Mouse (Mus musculus): ENCODE measurements around the gene Zkscan14.
A peak's percentile ranks its signal among the peaks of the same experiment; 100 is the strongest.

Gene Zkscan14

DNA sequence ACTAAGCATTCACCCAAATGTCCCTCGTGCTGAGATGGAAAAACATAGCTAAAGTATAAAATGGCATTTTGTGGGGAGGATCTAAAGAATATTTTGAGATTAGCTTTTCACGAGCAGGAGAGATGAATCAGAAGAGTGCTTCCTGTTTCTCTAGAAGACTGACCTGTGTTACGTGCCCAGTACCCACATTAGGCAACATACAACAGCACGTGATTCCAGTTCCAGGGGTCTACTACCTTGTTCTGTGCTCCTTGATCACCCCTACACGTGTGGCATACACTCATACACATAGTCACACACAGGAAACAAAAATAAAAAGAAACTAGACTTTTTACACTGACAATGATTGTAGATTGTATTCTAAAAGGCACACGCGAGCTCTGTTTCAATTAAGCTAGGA lies 1.3 kb downstream of the Zkscan14 start:
- no peak for DNase-seq

DNA sequence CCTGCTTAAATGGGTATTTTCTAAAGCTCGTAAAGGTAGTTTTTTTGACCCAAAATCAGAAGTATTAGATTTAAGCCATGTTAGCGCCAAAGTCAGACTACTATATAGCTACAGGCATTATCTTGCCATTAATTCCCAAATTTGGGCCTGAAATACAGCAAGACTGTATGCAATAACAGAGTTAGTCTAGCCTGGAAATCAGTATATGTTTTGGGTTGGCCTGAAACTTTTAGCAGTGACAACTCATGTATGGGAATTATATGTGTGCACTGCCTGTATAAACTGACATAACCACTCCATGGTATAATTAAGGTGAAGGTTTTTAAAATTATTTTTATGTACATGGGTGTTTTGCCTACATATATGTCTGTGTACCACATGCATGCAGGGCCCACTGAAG lies 9.7 kb downstream of the Zkscan14 start, which contains the start of gene Atp5j2:
Gene Atp5j2, minus strand, starts transcription at position 101 of the 400 bp plus-strand sequence.
- DNase-seq = no peak

DNA sequence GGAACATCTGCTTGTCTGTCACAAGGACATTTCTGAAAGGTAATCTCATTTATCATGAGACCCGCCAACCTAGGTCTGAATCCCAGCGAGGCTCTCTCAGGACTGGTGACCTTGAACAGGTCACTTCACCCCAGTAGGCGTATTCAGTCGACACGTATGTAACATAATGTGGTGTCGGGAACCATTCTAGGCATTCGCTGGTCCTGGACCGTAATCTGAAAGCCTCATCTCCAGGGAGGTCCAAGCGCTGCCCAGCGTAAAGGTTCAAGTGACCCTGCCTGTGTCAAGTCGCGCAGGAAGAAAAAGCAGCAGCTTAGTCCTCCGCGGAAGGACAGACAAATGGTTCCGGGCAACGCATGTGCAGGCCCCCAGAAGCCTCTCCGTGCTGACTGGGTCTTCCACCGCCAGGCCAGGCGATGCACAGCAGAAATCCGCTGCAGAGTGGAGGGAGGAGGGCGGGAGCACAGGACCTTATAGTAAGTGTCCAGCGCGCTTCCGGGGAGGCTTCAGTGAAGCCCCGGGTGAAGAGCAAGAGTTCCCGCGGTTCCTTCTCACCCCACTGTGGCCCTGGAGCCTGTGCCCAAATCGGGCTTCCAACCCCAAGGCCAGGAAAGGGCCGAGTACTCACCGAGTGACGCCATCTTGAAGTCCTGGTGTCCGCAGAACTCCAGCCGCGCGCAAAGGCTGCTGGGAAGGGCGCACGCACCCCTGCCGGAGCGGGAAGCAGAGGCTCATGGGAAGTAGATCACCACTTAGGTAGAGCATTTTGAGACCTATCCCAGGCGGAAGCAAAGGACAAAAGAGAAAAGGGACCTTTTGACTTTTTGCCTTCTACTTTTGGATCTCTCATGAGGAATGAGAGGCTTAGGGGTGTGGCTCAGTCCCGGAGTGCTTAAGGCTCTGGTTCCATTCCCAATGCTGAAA lies 10.5 kb downstream of the Zkscan14 start:
- DNase-seq = peak; percentile 93

DNA sequence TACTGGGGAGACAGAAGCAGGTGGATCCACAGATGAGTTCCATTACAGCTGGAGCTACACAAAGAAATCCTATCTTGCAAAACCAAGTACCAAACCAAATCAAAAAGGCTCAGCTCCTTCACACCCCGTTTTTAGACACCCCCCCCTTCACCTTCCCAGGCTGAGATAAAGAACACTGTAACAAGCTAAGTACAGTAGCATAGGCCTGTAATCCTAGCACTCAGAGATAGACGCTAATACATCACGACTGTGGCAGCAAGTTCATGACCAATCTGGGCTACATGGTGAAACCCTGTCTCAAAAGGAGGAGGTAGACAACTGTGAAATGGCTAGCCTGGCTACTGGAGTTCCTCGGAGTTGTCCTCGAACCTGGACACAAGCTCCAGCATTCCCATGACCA lies 11.3 kb downstream of the Zkscan14 start:
- no peak for DNase-seq

DNA sequence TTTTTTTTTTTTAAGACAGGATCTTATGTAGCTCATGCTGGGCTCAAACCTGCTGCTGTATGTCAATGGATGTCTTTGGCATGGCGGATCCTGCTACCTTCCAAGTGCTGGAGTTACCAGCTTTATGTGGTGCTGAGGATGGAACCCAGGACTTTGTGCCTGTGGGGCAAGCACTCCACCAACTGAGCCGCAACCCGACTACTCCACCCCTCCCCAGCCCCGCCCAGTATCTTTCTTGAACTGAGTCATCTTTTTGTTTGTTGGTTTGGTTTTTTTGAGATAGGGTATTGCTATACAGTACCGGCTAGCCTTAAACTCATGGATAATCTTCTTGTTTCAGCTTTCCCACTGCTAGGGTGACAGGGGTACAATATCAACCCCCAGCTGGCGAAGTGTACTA lies 12.3 kb downstream of the Zkscan14 start:
- no peak for DNase-seq

DNA sequence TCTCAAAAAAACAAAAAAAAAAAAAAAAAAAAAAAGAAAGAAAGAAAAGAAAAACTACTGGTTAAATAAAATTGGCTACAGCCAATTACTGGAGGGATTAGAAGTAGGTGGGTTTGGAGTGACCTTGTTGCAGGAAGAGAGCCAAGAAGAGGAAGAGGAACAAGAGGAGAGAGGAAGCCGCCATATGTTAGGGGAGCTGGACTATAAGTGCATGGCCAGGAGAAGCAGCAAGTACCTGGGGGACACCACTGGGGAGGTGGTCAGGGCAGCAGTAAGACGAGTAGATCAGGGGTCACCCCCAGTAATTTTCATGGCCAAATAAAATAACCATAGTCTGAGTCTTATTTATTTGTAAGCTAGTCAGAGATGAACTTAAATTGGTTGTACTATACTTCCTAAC lies 16.4 kb downstream of the Zkscan14 start:
- DNase-seq = no peak

DNA sequence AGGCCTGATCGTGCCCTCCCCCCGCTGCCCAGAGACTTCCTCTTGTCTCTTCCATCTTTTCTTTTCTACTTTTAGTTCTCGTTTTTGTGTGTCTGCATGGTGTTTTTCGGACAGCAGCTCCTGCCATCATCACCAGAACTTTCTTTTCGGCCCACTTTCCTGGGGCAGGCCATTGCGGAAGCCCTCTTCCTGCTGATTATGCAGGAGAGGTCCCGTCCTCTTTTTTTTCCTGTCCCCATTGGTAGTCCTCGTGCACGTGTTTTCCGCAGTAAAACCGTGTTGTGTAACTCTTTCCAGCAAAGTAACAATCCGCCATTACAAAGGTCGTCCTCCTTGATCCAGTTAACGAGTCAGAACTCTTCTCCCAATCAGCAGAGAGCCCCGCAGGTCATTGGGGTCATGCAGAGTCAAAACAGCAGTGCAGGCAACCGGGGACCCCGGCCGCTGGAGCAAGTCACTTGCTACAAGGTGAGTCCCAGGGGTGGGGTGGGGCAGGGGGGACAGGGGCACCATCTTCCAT lies 23.1 kb downstream of the Zkscan14 start:
- peak in 1 of 2 experiments; percentile 18 for DNase-seq

DNA sequence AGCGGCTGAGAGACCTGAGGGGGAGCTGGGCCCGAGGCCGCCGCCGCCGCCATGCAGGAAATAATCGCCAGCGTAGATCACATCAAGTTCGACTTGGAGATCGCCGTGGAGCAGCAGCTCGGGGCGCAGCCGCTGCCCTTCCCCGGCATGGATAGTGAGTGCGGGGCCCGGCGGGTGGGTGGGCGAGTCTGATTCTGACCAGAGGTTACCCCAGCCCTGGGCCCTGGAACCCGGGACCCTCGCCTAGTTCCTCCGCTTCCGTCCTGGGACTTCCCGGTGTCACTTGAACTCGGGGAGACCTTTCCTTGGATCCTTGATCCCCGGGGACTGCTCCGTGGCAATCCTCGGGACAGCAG lies 34.4 kb downstream of the Zkscan14 start:
- DNase-seq = no peak

DNA sequence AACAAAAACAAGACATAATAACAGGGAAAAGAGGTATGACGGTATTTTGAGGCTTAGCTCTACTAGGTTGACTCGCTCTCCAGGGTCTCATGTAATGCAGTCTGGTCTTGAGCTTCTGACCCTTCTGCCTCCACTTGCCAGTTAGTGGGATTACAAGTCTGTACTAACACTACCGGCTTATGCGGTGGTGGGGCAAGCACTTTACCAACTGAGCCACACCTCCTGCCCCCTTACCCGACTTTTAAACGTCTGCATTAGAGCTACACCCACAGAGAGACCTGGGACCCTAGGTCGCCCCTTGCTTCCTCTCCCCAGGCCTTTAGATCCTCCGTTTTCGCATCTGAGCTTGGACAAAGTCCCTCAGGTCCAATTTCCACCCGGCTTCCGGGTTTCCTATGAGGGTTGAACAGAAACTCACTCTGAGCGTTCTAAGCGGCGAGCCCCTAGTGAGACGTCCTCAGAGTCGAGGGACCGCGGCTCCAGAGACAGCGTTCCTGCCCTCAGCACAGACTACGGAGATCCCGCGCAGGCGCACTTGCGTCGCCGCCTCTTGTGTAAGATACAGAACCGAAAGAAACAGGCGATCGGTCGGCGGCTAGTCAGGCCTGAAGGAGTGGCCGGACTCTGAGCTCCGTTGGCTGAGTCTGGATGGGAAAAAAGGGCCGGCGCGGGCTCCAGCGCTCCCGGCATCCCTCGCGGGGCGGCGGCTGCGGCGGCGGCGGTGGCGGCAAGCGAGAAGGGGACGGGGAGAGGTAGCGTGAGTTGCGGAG lies 34.9 kb downstream of the Zkscan14 start, which contains the start of the genes Ptcd1 and Cpsf4:
Gene Ptcd1, minus strand, starts transcription at position 573 of the 770 bp plus-strand sequence.
Gene Cpsf4, plus strand, starts transcription at position 678 of the 770 bp plus-strand sequence.
- DNase-seq = peak; percentile 99

DNA sequence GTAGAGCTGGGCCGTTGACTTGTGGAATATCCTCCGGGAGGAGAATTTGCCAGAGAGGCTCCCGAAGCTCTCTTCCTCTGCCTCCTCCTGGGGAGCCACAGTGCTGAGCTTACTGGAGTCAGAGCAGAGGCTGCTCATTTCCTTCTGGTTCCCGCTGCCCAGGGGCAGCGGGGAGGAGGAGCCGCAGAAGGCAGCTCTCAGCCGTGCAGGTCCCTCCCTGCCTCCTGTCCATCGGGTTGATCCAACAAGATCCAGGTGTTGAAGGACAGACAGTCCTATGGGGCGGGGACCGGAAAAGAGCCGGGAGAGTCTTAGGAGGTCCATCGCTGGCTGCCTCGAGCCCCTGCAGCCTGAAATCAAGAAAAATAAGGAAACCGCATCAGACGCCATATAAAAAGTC lies 36.5 kb downstream of the Zkscan14 start:
- no peak for DNase-seq

DNA sequence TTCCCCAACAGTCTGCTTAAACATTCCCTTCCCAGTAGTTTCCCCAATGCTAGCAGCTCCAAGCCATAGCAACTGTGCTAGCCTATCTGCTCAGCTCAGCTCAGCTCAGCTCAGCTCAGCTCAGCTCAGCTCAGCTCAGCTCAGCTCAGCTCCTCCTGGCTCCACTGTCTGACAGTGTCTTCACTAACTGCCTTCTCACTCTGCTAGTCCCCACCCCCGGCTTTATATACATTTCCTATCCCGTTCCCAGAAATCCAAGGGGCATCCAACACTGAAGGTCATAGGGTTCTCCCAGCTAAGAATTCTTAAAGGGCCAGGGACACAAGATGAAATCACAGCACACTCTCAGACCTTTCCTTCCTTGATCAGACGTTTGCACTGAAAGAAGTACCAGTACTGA lies 37.0 kb downstream of the Zkscan14 start:
- DNase-seq = no peak

DNA sequence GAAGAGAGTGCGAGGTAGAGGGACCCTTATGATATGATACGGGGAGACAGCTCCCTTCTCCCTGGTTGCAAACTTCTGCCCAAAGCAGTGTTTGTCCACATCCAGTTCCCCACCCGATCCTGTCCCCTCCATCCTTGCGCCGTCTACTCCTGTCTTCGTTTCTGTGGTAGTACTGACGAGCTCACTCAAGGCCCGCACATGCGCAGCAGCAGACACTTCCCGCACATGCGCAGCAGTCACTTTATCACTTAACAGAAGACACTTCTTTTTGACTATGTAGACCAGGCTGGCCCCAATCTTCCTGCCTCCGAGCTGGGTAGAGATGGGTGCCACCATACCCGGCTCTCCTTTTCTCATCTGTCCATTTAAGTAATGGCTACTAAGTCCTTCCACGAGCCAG lies 40.3 kb downstream of the Zkscan14 start:
- no peak for DNase-seq

DNA sequence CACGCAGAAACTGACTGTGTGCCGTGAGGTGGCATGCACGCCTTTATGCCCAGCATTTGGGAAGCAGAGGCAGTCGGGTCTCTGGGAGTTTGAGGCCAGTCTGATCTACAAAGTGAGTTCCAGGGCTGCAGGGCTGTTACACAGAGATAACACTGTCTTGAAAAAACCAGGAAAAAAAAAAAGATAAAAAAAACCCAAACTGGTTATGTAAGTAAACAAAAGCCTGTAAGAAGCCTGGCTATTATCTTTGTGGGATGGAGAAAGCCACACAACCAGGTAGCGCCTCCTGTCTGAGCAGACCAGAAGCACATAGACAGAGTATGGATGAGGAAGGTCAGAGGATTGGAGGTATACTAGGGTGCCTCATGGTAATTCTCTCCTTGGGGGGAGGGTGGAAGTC lies 49.0 kb downstream of the Zkscan14 start:
- DNase-seq = no peak

DNA sequence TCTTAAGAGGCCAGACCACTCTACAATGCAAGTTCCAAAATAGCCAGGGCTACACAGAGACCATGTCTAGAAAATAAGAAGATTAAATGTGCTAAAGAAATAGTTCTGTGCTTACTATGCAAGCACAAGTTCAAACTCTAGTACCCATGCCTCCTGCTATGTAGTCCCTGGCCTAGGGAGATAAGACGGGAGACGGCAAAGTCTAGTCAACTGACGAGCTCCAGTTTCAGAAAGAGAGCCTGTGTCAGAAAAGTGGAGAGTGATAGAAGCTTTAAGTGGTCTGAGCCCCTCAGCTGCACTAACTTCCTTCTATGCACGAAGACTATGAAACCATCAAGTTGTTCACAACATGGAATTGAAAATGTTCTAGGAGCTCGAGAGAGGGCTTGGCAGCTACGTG lies 52.4 kb downstream of the Zkscan14 start:
- no peak for DNase-seq

DNA sequence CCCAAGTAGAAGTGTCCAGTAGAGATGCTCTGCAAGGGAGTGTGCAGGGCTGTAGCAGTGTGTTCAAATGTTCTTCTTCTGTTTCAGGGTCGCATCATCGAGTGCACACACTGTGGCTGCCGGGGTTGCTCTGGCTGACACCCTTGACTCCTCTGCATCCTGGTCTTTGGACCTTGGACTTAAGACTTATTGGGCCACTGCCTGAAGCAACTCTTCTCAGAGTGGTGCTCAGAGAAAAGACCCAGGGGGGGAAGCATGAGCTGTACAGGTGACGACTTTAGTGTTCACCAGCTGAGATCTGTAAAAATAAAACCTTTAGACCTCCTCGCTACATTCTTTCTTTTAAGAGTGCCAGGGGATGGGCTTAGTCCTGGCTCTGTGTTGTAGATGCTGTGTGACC lies 53.9 kb downstream of the Zkscan14 start:
- DNase-seq = no peak
